Mouse (Mus musculus) retina, embryonic 14.5 days (tissue): Measurements from ENCODE around the gene Usp49.
"Not testable (repeated sequence)": the region's sequence is repeated elsewhere in the genome, so short reads cannot be mapped to it uniquely, and the experiment has no call there.

Experiments used
- DNase-seq: peaks from one replicate; pipeline ENCODE4 v3.0.0-alpha.2; 2015; ENCODE audit warnings: low spot score

Usp49 gene

DNA sequence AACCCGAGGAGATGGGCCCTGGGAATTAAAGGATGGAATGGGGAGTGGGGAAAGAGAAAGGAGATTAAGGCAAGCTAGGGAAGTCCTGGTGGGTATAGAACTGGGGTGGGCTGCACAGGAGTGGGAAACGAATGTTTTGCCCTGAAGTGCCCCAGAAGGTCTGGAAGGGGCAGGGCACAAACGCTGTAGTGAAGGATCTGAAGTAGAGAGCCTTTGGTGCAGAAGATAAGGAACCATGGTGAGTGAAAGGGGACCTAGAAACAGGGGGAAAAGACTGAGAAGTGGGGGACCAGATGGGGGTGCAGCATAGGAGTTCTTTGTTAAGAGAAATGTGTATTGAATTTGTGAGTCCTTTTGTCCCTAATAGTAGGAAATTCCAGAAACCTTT is at the start of gene Usp49:
Usp49 (plus strand) TSS at position 13 of the 388 bp plus-strand sequence.
- DNase-seq, result no peak

DNA sequence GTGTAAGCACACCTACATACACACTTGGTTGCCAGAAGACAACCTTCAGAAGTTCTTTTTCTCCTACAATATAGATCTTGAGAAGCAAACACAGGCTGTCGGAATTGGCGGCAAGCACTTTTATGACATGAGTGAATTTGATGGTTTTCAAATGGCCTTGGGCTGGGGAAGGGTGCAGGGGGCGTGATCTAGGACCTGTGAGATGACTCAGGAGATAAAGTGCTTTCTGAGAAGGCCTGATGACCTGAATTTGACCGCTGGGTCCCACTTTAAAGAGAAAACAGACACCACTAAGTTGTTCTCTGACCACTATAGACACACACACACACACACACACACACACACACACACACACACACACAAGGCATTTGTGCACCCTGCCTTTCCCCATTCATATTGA is 49.5 kb upstream of the Usp49 start:
- DNase-seq, result no peak

DNA sequence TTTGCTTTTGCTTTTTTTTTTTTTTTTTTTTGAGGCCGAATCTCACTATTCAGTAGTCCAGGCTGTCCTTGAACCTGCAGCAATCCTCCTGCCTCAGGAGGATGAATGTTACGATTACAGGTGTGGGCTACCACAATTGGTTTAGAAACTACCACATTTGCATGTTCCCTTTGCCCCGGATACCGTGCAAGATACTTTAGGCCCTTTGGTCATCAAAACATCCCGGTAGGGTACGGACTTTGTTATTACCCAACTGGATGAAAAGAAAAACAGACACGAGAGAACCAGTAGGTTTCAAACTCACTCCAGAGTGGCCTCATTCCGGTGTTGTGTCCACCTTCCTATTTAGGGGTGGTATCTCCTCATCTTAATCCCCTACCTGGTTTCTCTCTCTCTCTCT is 42.0 kb upstream of the Usp49 start:
- DNase-seq, result no peak

DNA sequence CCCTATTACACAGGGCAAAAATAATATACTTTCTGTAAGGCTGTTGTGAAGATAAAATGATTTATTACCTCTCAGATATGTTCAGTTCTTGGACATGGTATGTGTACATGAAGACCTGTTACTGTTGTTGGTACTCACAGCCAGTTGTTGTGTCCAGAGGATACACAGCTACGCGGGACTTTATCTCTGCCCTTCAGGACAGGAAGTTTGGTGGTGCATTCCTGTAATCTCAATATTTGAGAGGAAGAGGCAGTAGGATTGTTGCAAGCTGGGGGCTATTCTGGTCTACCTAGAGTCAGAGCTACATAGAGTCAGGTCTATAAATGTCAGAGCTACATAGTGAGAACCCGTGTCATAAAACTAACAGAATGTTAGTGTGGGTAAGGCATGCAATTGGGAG is 39.4 kb upstream of the Usp49 start:
- no peak for DNase-seq

DNA sequence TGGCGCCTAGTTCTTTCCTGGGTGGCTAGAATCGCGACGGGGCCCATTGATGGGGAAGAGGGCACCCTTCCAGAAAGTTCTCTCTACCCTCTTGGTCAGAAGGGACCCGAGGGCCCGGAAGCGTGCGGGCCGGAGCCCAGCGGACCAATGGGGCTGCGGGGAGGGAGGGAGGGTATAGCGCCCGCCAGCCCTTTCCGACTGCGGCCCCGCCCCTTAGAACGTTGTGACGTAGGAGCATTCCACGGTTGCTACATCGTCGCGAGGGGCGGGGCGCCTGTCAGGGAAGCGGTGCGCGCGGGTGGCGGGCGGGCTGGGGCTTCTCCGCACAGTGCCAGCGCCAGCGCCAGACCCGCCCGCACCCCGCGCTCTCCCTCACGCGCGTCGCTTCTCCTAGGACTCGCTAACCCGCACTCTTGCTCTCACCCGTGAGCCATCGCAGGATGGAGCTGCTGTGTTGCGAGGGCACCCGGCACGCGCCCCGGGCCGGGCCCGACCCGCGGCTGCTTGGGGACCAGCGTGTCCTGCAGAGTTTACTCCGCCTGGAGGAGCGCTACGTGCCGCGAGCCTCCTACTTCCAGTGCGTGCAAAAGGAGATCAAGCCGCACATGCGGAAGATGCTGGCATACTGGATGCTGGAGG is 37.2 kb upstream of the Usp49 start:
- peak; percentile 96 for DNase-seq

DNA sequence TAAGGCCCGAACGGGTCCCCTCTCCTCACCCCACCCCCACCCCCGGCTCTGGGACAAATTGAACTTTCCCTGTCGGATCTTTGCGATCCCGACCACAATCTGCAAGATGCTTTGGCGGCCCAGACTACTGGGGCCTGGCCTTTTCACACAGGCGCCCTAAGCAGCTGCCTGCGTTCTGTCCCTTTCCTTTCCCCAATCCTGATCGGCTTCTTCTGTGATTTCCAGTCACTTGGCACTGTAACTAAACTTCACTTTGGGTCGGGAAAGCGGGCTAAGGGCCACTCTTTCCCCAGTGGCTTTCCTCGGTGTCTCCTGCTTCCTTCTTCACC is 36.7 kb upstream of the Usp49 start:
- no peak for DNase-seq

DNA sequence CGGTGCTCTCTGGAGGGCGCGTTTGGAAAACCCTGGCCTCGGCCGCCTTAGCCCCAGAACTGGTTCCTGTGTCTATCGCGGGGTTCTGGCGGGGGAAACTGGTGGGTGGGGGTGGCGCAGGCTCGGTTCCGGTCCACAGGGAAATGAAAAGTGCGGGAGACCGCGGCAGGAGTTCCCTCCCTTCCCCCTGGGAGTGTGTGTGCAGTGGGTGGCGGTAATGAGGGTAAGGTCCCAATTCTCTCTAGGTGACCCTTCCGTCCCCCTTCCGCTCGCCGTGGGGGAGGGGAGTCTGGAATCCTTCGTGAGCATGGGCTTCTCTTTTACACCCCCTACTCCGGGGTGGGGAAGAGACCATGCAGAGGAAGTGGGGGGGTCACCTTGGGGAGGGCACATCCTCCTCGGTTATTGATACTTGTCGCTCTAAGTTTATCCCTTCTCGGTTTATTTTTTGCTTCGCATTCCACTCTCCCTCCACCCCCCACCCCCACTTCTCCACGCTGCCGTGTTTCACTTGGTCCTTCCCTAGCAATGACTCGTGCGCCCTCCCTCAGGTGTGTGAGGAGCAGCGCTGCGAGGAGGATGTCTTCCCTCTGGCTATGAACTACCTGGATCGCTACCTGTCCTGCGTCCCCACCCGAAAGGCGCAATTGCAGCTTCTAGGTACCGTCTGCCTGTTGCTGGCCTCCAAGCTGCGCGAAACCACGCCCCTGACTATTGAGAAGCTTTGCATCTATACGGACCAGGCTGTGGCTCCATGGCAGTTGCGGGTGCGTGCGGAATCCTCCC is 36.1 kb upstream of the Usp49 start:
- DNase-seq, result peak; percentile 50

DNA sequence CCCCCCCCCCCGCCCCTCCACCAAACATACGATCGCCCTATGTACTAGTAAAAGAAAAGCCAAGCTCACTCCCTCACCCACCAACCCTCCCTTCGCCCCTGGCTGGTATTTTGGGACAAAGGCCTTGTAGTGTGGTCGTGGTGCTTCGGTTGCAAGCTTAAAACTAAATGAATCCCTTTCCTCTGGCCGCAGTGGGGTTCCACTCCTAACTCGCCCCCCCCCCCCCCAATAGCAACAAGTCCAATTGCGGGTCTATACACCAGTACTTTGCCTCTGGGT is 35.6 kb upstream of the Usp49 start:
- DNase-seq, result peak; percentile 38

DNA sequence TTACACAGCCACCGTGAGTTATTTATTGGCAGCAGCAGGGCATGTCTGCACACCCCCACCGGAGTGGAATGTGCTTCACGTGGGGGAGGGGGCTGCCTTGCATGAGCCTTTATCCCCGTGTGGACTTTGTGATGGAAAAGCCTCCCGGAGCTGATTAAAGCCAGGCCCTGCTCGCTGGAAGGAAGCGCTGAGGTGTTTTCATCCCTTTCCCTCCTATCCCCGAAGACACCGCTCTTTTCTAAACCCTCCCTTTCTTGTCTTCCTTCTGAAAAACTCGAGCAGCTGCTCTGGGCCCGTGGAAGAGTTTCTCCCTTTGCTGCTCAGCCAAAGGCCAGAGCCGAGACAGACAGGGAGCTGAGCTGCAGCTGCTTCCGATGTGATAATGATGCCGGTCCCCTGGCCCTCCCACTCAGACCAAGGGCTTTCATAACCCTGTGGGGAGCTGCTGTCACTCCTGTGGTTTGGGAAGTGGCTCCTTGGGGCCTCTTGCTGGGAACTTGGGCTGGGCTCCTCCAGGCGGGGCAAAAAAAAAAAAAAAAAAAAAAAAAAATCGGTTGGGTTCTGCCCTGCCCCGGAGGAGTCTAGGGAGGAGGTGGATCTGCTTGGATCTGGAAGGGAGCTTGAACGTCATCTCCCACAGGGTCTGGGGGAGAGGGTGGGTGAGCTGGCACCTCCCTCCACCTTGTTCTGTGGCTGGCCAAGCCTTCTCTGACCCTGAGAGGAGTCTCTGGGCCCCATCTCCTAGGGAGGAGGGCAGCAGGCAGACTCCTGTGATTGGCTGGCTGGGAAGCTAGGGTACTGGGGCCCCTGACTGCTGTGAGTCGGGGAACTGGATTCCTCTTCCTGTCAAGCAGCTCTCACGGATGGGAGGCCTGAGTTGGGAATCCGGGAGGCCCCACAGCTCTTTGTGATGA is 35.0 kb upstream of the Usp49 start:
- peak; percentile 85 for DNase-seq

DNA sequence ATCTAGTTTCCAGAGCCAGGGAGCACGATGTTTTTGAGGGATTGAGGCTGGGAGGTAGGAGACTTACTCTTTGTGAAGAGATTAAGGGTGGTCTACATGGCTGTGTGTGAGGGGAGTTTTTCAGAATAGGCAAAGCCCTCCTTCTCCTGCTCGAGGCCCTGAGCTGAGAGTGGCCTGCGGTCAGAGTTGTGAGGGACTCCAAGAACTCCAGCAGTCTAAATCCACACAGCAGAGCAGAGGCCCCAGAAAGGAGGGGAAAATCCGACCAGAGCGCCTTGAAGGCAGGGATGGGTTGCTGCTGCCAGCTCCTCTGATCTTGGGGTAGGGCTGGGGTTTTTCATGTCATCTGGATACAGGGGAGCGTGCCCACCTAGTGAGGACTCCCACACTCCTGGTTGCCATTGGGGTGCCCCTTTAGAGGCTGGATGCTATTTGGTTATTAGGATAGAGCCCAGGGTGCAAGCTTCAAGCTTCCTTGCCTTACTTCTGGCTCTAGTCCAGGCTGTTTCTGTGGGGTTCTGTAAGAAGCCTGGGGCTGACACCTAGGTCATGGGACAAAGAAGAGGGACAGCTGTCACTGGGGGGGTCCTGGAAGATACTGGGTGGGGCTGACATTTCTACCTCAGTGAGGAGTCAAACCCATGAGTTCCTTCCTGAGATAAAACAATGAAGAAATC is 34.2 kb upstream of the Usp49 start:
- DNase-seq, result no peak

DNA sequence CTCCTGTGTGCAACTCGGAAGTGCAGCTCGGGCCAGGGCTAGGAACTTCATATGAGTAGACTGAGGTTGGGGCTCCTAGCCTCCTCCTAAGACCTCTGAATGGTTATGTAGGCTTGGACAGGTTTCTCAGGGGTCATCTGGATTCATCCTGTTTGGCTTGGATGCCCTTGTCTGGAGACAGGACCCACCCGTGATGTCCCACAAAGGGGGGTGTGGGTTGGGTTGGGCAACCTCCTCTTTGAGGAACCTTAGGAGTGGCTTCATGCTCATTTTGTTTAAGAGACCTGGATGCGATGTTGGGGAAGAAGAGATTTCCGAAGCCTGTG is 33.7 kb upstream of the Usp49 start:
- no peak for DNase-seq

DNA sequence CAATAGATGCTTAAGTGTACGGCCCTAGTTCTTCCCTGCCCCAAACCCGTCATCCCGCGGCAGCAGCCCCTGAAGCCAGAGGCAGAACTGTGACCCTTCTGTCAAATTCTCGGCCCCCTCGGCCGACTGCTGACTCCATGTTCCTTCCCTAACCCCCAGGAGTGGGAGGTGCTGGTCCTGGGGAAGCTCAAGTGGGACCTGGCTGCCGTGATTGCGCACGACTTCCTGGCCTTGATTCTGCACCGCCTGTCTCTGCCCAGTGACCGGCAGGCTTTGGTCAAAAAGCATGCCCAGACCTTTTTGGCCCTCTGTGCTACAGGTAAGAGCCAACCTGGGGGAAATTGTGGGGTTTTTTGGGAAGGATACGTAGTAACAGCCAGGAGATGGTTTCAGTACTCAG is 33.2 kb upstream of the Usp49 start:
- DNase-seq, result no peak

DNA sequence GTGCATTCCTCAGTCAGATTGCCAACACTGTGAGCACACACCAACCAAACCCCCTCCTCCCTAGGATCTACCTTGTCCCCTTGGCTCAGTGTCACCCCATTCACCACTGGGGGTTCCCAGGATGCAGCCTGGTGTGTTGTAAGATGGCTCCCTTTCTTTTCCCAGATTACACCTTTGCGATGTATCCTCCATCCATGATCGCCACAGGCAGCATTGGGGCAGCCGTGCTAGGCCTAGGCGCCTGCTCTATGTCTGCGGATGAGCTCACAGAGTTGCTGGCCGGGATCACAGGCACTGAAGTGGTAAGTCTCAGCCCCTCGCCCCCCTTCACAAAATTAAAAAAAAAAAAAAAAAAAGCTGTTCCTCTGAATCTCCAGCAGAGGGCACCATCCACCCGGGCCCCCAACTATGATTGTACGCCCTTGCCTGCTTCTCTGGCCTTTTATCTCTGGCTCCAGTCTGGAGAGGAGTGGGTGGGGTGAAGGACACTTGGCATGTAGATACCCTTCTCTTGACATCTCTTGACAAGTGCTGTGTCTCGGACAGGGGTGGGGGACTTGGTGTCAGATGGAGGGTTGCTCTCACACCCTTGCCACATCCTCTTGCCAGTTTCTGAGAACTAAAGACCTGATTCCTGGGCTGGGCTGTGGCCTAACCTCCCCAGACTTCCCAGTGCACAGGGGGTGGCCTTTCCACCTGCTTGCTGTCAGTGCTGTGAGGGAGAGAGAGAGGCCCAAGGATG is 32.5 kb upstream of the Usp49 start:
- DNase-seq, result peak; percentile 78

DNA sequence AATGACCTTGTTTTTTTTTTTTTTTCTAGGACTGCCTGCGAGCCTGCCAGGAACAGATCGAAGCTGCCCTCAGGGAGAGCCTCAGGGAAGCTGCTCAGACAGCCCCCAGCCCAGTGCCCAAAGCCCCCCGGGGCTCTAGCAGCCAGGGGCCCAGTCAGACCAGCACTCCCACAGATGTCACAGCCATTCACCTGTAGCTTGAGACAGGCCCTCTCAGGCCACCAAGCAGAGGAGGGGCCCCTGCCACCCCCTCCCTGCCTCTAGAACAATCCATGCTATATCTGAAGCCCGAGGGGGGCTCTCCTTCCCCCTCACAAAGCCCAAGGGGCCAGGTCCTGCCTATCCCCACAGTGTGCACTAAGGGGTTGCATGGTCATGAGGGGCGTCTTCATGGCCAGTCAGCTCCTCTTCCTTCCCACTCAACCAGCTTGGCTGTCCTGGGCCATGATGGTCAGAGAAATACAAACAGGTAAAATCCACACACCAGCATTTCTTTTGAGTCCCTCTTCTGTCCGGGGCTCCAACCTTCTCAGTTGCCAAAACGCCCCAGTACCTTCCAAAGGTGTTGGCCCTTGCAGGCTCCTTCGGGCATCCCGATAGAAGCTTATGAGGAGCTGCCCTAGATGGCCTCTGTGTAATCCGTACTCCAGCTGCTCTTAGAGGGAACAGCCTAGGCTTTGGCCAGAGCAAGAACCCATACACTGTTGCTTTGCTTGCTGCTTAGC is 31.7 kb upstream of the Usp49 start:
- not testable (repeated sequence) for DNase-seq

DNA sequence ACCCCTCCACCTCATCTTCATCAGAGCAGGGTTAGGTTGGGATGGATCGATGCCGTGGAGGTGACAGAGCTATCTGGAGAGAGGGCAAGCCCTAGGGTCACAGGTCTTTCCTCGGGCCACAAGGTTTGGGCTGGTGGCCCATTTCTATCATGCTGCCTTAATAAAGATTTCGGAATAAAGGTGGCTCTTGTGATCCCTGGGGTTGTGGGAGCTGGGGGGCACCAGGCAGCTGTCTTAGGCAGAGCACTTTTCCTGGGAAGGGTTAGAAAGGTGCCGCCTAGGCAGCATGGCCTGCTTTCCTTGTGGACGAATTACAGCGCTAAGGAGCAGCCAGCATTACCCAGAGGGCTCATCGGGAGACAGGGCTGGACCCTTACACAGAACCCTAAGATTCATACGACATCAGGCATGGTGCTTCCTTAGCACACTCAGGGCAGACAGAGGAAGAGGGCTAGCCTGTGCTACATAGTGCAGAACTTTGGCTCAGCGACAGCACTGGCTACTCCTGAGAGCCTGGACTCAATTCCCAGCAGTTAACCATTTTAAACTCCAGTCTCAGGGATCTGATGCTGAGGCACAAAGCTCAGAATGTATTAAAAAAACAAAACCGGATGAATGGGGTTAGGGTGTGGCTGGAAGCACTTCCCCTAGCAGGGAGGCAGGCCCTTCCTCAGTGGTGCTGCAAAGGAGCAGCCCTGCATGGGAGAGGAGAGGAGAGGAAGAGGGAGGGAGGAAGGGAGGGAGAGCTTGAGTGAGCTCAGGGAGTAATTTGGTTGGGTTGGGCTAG is 30.8 kb upstream of the Usp49 start:
- DNase-seq, result no peak

DNA sequence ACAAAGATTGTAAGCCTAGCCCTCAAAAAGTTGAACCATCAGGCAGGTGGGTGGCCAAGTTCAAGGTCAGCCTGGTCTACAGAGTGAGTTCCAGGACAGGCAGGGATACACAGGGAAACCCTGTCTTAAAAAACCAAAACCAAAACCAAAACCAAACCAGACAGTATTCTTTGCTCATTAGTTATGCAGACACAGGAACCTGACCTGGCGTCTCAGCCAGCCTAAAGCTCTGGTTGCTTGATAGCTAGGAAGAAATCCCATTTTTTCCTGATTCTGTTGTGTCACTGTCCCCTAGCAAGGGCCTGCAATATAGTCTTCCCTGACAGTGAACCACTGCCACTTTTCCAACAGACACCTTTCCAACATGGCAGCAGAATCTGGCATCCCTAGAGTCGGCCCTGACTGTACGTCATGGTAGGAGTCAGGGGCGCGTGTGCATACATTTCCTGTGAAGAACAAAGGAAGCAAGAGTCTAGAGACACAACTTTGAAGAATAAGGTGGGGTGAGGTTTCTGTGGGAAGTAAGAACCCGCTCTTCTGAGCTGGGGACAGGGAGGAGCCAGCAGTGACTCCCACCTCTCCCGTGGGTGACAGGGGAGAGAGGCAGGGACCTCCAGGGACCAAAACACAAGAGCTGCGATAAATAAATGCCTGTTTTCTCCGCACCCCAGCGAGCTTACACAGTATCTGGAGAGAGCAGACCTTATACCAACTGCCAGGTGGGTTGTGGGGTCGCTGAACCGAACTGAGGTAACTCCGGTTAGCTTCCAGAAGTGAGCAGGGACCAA is 29.7 kb upstream of the Usp49 start:
- no peak for DNase-seq

DNA sequence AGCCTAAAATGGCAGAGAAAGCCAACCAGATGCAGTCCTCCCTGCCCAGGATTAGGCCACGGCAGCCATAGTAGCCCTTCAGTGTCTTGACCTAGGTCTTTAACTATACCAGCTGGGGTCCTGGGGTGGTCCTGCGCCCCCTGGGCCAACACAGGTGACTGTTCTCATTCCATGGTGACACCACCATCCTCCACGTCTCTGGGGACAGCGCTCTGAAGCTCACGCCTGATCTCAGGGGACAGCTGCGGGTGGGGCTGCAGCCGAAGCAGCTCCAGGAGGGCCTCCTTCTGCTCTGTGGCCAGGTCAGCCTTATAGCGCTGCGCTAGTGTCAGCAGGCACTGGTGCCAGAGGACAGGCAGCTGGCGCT is 29.1 kb upstream of the Usp49 start:
- no peak for DNase-seq

DNA sequence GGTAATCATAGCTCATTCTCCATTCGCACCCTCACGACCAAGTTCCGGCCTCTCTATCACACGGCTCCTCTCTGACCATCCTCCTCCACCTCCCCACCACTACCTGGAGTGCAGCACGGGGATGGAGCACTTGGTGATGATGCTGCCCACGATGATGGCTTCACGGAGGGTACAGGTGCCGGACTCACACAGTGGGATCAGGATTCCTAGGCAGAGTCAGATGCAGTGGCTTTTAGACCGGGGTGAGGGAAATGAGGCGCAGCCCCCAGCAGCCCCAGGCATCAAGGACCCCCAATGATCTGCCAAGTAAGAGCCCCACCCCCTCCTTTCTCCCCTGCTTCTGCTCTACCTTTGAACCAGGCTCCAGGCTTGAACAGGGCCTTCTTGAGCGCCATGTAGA is 28.2 kb upstream of the Usp49 start:
- no peak for DNase-seq

DNA sequence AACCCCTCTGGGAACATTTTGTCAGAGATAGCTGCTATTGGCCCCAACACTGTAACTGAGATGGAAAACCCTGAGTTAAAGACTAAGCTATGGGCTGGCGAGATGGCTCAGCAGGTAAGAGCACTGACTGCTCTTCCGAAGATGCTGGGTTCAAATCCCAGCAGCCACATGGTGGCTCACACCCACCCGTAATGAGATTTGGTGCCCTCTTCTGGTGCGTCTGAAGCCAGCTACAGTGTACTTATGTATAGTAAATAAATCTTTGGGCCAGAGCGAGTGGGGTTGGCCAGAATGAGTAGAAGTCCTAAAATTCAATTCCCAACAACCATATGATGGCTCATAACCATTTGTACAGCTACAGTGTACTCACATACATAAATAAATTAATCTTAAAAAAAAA is 24.3 kb upstream of the Usp49 start:
- no peak for DNase-seq

DNA sequence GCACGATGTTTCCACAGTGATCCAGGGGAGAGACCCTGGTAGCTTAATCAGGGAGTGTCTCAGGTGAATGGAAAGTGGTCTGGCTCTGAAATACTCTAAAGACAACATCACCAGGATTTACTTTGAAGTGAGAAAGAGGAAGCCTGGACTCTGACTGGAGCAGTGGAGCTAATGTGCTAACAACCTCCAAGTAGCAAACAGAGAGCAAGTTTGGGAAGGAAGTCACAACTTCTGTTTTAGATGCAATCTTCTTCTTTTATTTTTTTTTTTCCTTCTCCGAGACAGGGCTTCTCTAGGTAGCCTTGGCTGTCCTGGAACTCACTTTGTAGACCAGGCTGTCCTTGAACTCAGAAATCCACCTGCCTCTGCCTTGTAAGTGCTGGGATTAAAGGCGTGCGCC is 21.3 kb upstream of the Usp49 start:
- no peak for DNase-seq
